Comparison of ENCODE assay signal across 9 mouse cellular contexts in genomic region chr15:84662952-84663684, GRCm38 (mm10). TPM values are rescaled to one million over a fixed set of nuclear protein-coding genes. Genes with fewer than 3 reads are reported as not detected.
DNase-seq lines count a peak whose midpoint lies in the region; ATAC-seq and TF ChIP-seq lines count a peak whose summit lies in the region.
"Had no signal": no experiment of that assay in that cellular context is flagged by ENCODE, and none has a peak within 500 bp of the region (broad histone marks: within the 10 kb centered on the region; RNA-seq: fewer than 3 reads in every experiment).

No protein-coding gene starts in this region.

- peak overlapping the region; percentile 41 for H3K4me3 ChIP-seq in intestine, postnatal 0 days (ENCODE audit: low read depth, low read length)
- H3K4me3 ChIP-seq in liver, embryonic 15.5 days (replicated peaks) = peak overlapping the region; percentile 40

- H3K4me2 ChIP-seq in intestine, postnatal 0 days (replicated peaks; ENCODE audit: low read depth) = peak overlapping the region; percentile 75
- H3K4me2 ChIP-seq in liver, embryonic 15.5 days = peak overlapping the region; percentile 66

- DNase-seq in layer of hippocampus, adult 9-11 months = peak; percentile 33
- no peak for DNase-seq in layer of hippocampus, adult 9-10 months (ENCODE audit: low spot score)
- DNase-seq in cerebellum, postnatal 14 days = peak; percentile 69 to 73
- peak; percentile 67 to 79 for DNase-seq in gastrocnemius, postnatal 4 days (ENCODE audit: low spot score in 2 of 2)
- peak; percentile 82 for DNase-seq in neural tube, embryonic 10.5 days (ENCODE audit: extremely low spot score, low spot score)
- peak; percentile 18 for DNase-seq in telencephalon, adult 2 months (ENCODE audit: low read depth, low spot score)

- peak; percentile 21; the same call in 1 of the 2 replicates for TF ChIP-seq CTCF in intestine, postnatal 0 days (IDR thresholded peaks at IDR 0.05; ENCODE audit: low read depth)

- no peaks in the 10 kb centered on the region for H3K36me3 ChIP-seq in intestine, postnatal 0 days (ENCODE audit: control insufficient read depth, insufficient read depth)
- no peaks in the 10 kb centered on the region for H3K36me3 ChIP-seq in liver, embryonic 15.5 days (replicated peaks)

- H3K27ac ChIP-seq in intestine, postnatal 0 days (ENCODE audit: low read depth, low read length) = no peak overlapping the region
- H3K27ac ChIP-seq in liver, embryonic 15.5 days (replicated peaks) = no peak overlapping the region

- no peaks in the 10 kb centered on the region for H3K27me3 ChIP-seq in intestine, postnatal 0 days (replicated peaks; ENCODE audit: control insufficient read depth, insufficient read depth, low read length)
- peaks cover 23% of the 10 kb centered on the region; the same call in 1 of the 2 replicates for H3K27me3 ChIP-seq in liver, embryonic 15.5 days

- WGBS in intestine, postnatal 0 days = 1% methylated on average over 56 of the region's 56 CpGs
- 1% methylated on average over 56 of the region's 56 CpGs for WGBS in liver, embryonic 15.5 days (ENCODE audit: insufficient replicate concordance)

- H3K9ac ChIP-seq in intestine, postnatal 0 days (ENCODE audit: low read depth, low read length) = peak overlapping the region; percentile 38
- H3K9ac ChIP-seq in liver, embryonic 15.5 days = no peak overlapping the region

- no peaks in the 10 kb centered on the region for H3K4me1 ChIP-seq in intestine, postnatal 0 days (replicated peaks; ENCODE audit: control insufficient read depth, insufficient read depth, low read length)
- peaks cover 9% of the 10 kb centered on the region for H3K4me1 ChIP-seq in liver, embryonic 15.5 days (replicated peaks)

- H3K9me3 ChIP-seq in intestine, postnatal 0 days (ENCODE audit: control insufficient read depth) = no peaks in the 10 kb centered on the region
- no peaks in the 10 kb centered on the region for H3K9me3 ChIP-seq in liver, embryonic 15.5 days (replicated peaks)

- peak; percentile 48 for ATAC-seq in intestine, postnatal 0 days
- ATAC-seq in liver, embryonic 15.5 days (ENCODE audit: insufficient read depth) = peak; percentile 70

RNA-seq across cellular contexts. Expression of gene Prr5, which starts 6.3 kb away (rescaled TPM):
- total RNA-seq in gastrocnemius, postnatal 4 days (2021) = 10 to 100 TPM; 22.8 to 24.6 TPM
- 68.5 and 83.0 TPM in 2 replicates for polyA plus RNA-seq in intestine, postnatal 0 days (2015; fragmentation: Nextera tagmentation; extraction: Ambion mirVana)
- polyA plus RNA-seq in liver, embryonic 15.5 days (2015; fragmentation: Nextera tagmentation; extraction: Ambion mirVana) = 5.1 and 6.2 TPM in 2 replicates

RNA-seq across cellular contexts. Expression of gene Arhgap8, which starts 56.7 kb away (rescaled TPM):
- under 1 TPM; 0.39 to 0.47 TPM for total RNA-seq in gastrocnemius, postnatal 4 days (2021)
- 10.6 and 11.2 TPM in 2 replicates for polyA plus RNA-seq in intestine, postnatal 0 days (2015; fragmentation: Nextera tagmentation; extraction: Ambion mirVana)
- polyA plus RNA-seq in liver, embryonic 15.5 days (2015; fragmentation: Nextera tagmentation; extraction: Ambion mirVana) = 0.40 and 0.43 TPM in 2 replicates
- total RNA-seq: neutrophil, adult 5-6 weeks had no signal
